Mouse (Mus musculus) monocyte, adult 2 months (primary cell): ENCODE measurements around the gene Tox3.

Source experiments
- DNase-seq, 2 experiments: peaks; one replicate each; pipeline ENCODE4 v3.0.0; 2022; ENCODE audit warnings: low spot score in 2 of 2, low read depth in 1 of 2

Tox3 gene

GRCm38 (mm10) chr8:90348178-90348925, at the start of gene Tox3:
Gene Tox3, minus strand, starts transcription at chr8:90348343.
- DNase-seq: no peak

GRCm38 (mm10) chr8:90392643-90393042, 44.5 kb upstream of the Tox3 start:
- no peak for DNase-seq

GRCm38 (mm10) chr8:90391483-90392074, 43.4 kb upstream of the Tox3 start:
- DNase-seq: peak in 1 of 2 experiments; percentile 14

GRCm38 (mm10) chr8:90390827-90391226, 42.7 kb upstream of the Tox3 start:
- no peak for DNase-seq

GRCm38 (mm10) chr8:90379064-90379463, 30.9 kb upstream of the Tox3 start:
- peak; percentile 6 to 12 for DNase-seq

GRCm38 (mm10) chr8:90378036-90378435, 29.9 kb upstream of the Tox3 start:
- peak; percentile 10 to 20 for DNase-seq

GRCm38 (mm10) chr8:90371611-90372222, 23.6 kb upstream of the Tox3 start:
- DNase-seq: no peak

GRCm38 (mm10) chr8:90369876-90370275, 21.7 kb upstream of the Tox3 start:
- DNase-seq: no peak

- no peak for DNase-seq
Observed at GRCm38 (mm10) chr8:90356729-90357128, 8.6 kb upstream of the Tox3 start.

- no peak for DNase-seq
Observed at GRCm38 (mm10) chr8:90354782-90355181, 6.6 kb upstream of the Tox3 start.

GRCm38 (mm10) chr8:90353960-90354540, 5.9 kb upstream of the Tox3 start:
- no peak for DNase-seq

GRCm38 (mm10) chr8:90353499-90353898, 5.4 kb upstream of the Tox3 start:
- DNase-seq: no peak

GRCm38 (mm10) chr8:90352991-90353390, 4.8 kb upstream of the Tox3 start:
- no peak for DNase-seq

- no peak for DNase-seq
Observed at GRCm38 (mm10) chr8:90349709-90350562, 1.8 kb upstream of the Tox3 start.

- no peak for DNase-seq
Observed at GRCm38 (mm10) chr8:90348926-90349683, 962 bp upstream of the Tox3 start.

- DNase-seq: no peak
Observed at GRCm38 (mm10) chr8:90347581-90348177, 464 bp downstream of the Tox3 start.

GRCm38 (mm10) chr8:90346880-90347535, 1.1 kb downstream of the Tox3 start:
- DNase-seq: no peak

- no peak for DNase-seq
Observed at GRCm38 (mm10) chr8:90346138-90346879, 1.8 kb downstream of the Tox3 start.
